Mouse (Mus musculus) left cerebral cortex, postnatal 36 days (tissue): ENCODE data around the gene Epha5. TPM values are rescaled to one million over a fixed set of nuclear protein-coding genes. Genes with fewer than 3 reads are reported as not detected.

Experiments
- DNase-seq, 2 experiments: peaks; one replicate each; pipeline ENCODE4 v3.0.0; 2021 to 2022; ENCODE audit warnings: low spot score in 2 of 2, mixed read lengths in 1 of 2
- intact Hi-C: fragments of 180-260 bp; cut with DNase I; formaldehyde crosslinking; loops from one replicate; pipeline ENCODE4 v1.15.1; 2025
- total RNA-seq, 2 experiments: library from RNA; stranded (reverse); gene quantifications; 2 replicates each; pipeline ENCODE4 v1.2.3; 2021

Gene Epha5
- total RNA-seq, 2 experiments from 2014 or later, result 86.5 to 118 TPM

GRCm38 (mm10) chr5:84318814-84319340 is 98.3 kb downstream of the Epha5 start:
- intact Hi-C loops, result loop anchor here (10.0 kb wide), 2 partner anchors 54 to 96 kb away; partner anchors contain the start of gene Epha5
- DNase-seq, result no peak

- no peak for DNase-seq
- intact Hi-C loops, result loop anchor here (10.0 kb wide), 2 partner anchors 53 to 97 kb away; partner anchors contain the start of gene Epha5
Measured at GRCm38 (mm10) chr5:84317839-84318238, 99.3 kb downstream of the Epha5 start.

- intact Hi-C loops, result loop anchor here (10.0 kb wide), 2 partner anchors 49 to 101 kb away; partner anchors contain the start of gene Epha5
- no peak for DNase-seq
Measured at GRCm38 (mm10) chr5:84313619-84314018, 103.6 kb downstream of the Epha5 start.

- intact Hi-C loops, result no loop called here
- DNase-seq, result no peak
Measured at GRCm38 (mm10) chr5:84298878-84299736, 118.1 kb downstream of the Epha5 start.

GRCm38 (mm10) chr5:84289429-84289977 is 127.7 kb downstream of the Epha5 start:
- no peak for DNase-seq
- intact Hi-C loops, result loop anchor here (10.0 kb wide), 1 partner anchor 125 kb away; the partner anchor contains the start of gene Epha5

GRCm38 (mm10) chr5:84281290-84282017 is 135.7 kb downstream of the Epha5 start:
- intact Hi-C loops, result loop anchor here (10.0 kb wide), 1 partner anchor 133 kb away; the partner anchor contains the start of gene Epha5
- DNase-seq, result no peak

GRCm38 (mm10) chr5:84276996-84277395 is 140.2 kb downstream of the Epha5 start:
- intact Hi-C loops, result no loop called here
- no peak for DNase-seq

- intact Hi-C loops, result loop anchor here (10.0 kb wide), 1 partner anchor 49 kb away; no protein-coding TSS in a partner anchor
- no peak for DNase-seq
Measured at GRCm38 (mm10) chr5:84265407-84265806, 151.8 kb downstream of the Epha5 start.

- no peak for DNase-seq
- intact Hi-C loops, result loop anchor here (10.0 kb wide), 1 partner anchor 51 kb away; no protein-coding TSS in a partner anchor
Measured at GRCm38 (mm10) chr5:84263999-84264398, 153.2 kb downstream of the Epha5 start.

- DNase-seq, result no peak
- intact Hi-C loops, result no loop called here
Measured at GRCm38 (mm10) chr5:84229971-84230370, 187.2 kb downstream of the Epha5 start.

GRCm38 (mm10) chr5:84208609-84209008 is 208.6 kb downstream of the Epha5 start:
- DNase-seq, result no peak
- intact Hi-C loops, result no loop called here

- DNase-seq, result no peak
- intact Hi-C loops, result no loop called here
Measured at GRCm38 (mm10) chr5:84193348-84193747, 223.8 kb downstream of the Epha5 start.

GRCm38 (mm10) chr5:84184189-84184588 is 233.0 kb downstream of the Epha5 start:
- intact Hi-C loops, result no loop called here
- DNase-seq, result no peak

GRCm38 (mm10) chr5:84153095-84153494 is 264.1 kb downstream of the Epha5 start:
- peak in 1 of 2 experiments; percentile 22 for DNase-seq
- intact Hi-C loops, result no loop called here

- intact Hi-C loops, result no loop called here
- no peak for DNase-seq
Measured at GRCm38 (mm10) chr5:84142138-84142537, 275.0 kb downstream of the Epha5 start.

GRCm38 (mm10) chr5:84095947-84096346 is 321.2 kb downstream of the Epha5 start:
- intact Hi-C loops, result no loop called here

GRCm38 (mm10) chr5:84081321-84081720 is 335.9 kb downstream of the Epha5 start:
- DNase-seq, result no peak
- intact Hi-C loops, result no loop called here

More at GRCm38 (mm10) chr5:84095947-84096346, 321.2 kb downstream of the Epha5 start:
- DNase-seq, result no peak

- intact Hi-C loops, result no loop called here
- no peak for DNase-seq
Measured at GRCm38 (mm10) chr5:84070976-84071375, 346.2 kb downstream of the Epha5 start.

GRCm38 (mm10) chr5:84053880-84054279 is 363.3 kb downstream of the Epha5 start:
- intact Hi-C loops, result no loop called here
- no peak for DNase-seq
